Mouse (Mus musculus): ENCODE data around the gene Ankdd1a. TPM values are rescaled to one million over a fixed set of nuclear protein-coding genes. Genes with fewer than 3 reads are reported as not detected.
A peak's percentile ranks its signal among the peaks of the same experiment; 100 is the strongest.

Ankdd1a gene
- polyA plus RNA-seq (2015; fragmentation: Nextera tagmentation; extraction: Ambion mirVana): 0.14 TPM in 1 of 2 replicates, not detected in the other

DNA sequence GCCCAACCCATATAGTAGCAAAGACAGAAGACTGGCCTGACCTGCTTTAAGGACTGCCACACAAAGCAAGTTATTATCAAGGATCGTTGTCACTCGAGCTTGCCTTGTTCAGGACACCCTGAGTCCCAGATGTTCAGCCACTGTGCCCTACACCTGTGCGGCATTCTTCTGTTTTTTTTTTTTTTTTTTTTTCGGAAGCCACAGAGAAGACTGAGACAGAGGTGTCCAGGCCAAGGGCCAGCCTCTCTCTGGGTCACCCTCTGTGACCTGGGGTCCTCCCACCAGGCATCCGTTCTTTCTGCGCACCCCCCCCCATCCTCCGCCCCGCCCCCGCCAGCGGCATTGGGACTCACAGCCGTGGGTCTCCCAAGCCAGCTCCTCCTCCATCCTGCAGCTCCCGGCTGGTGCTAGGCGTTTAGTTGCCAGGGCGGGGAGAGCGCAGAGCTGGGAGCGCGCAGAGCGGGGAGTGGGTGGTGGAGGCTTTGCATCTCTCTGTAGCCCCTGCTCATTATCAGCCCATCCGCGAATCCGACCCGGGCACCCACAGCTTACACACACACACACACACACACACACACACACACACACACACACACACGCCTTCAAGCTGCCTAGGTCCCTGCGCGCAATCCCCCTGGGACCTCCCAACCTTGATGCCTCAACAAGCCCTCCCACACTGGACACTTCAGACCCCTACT is at the start of gene Ankdd1a:
Gene Ankdd1a, minus strand, starts transcription at position 387 of the 698 bp plus-strand sequence.
- H3K27ac ChIP-seq: no peak within 1 kb of the TSS
- no peak within 1 kb of the TSS for H3K9ac ChIP-seq
- no peaks in the 10 kb centered on the region for H3K36me3 ChIP-seq
- peak within 1 kb of the TSS; percentile 23 for H3K4me3 ChIP-seq (replicated peaks)
- WGBS: 8% methylated on average over 25 of the region's 25 CpGs
- ATAC-seq (ENCODE audit: insufficient read depth, low FRiP score, low read depth): no peak
- H3K9me3 ChIP-seq: no peaks in the 10 kb centered on the region
- H3K4me1 ChIP-seq: peaks cover 10% of the 10 kb centered on the region; the same call in 1 of the 2 replicates
- no peaks in the 10 kb centered on the region for H3K27me3 ChIP-seq (replicated peaks)
- peak within 1 kb of the TSS; percentile 51 for H3K4me2 ChIP-seq

GRCm38 (mm10) chr9:65569491-65569971 is 49.5 kb upstream of the Ankdd1a start:
- H3K9ac ChIP-seq: no peak overlapping the region
- no peak overlapping the region for H3K4me3 ChIP-seq (replicated peaks)
- H3K27ac ChIP-seq: peak overlapping the region; percentile 80
- no peaks in the 10 kb centered on the region for H3K27me3 ChIP-seq (replicated peaks)
- no peak overlapping the region for H3K4me2 ChIP-seq
- H3K9me3 ChIP-seq: no peaks in the 10 kb centered on the region
- 0 out of 2 replicates have a peak, but pooled peaks cover 10% of the 10 kb centered on the region for H3K36me3 ChIP-seq
- 57% methylated on average over 6 of the region's 6 CpGs for WGBS
- ATAC-seq (ENCODE audit: insufficient read depth, low FRiP score, low read depth): 0 out of 2 replicates have a peak, but pooled peaks have one; percentile 27
- H3K4me1 ChIP-seq: 0 out of 2 replicates have a peak, but pooled peaks cover 4% of the 10 kb centered on the region

DNA sequence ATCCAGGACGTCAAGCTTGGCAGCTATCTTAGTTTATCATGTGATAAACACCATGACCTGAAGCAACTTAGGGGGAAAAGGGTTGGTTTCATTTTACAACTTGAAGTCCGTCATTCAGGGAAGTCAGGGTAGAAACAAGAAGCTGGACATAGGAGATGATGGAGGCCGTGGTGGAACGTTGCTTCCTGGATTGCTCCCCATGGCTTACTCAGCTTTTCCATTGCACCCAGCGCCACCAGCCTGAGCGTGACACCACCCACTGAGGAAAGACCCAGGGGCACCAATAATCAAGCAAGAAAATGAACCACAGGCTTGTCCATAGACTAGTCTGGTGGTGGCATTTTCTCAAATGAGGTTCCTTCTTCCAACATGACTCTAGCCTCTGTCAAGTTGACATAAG is 48.8 kb upstream of the Ankdd1a start:
- H3K4me2 ChIP-seq: no peak overlapping the region
- 0 out of 2 replicates have a peak, but pooled peaks cover 13% of the 10 kb centered on the region for H3K36me3 ChIP-seq
- no peaks in the 10 kb centered on the region for H3K27me3 ChIP-seq (replicated peaks)
- H3K9ac ChIP-seq: no peak overlapping the region
- no peak overlapping the region for H3K4me3 ChIP-seq (replicated peaks)
- H3K9me3 ChIP-seq: no peaks in the 10 kb centered on the region
- H3K27ac ChIP-seq: peak overlapping the region; percentile 80
- H3K4me1 ChIP-seq: 0 out of 2 replicates have a peak, but pooled peaks cover 2% of the 10 kb centered on the region
- no peak for ATAC-seq (ENCODE audit: insufficient read depth, low FRiP score, low read depth)
- WGBS: 82% methylated on average over 6 of the region's 6 CpGs

- Histone ChIP-seq H3K4me1 (peaks cover 10% of the 10 kb centered on the region), H3K36me3 (0 out of 2 replicates have a peak, but pooled peaks cover 11% of the 10 kb centered on the region), H3K27me3 (replicated peaks) (no peaks in the 10 kb centered on the region), H3K4me2 (no peak overlapping the region), H3K27ac (no peak overlapping the region), H3K4me3 (replicated peaks) (no peak overlapping the region), H3K9ac (no peak overlapping the region), H3K9me3 (no peaks in the 10 kb centered on the region)
- ATAC-seq (ENCODE audit: insufficient read depth, low FRiP score, low read depth): no peak
- WGBS: 92% methylated on average over 2 of the region's 2 CpGs
These were observed 44.7 kb upstream of the Ankdd1a start for GRCm38 (mm10) chr9:65564698-65565097.

GRCm38 (mm10) chr9:65563073-65563472 is 43.1 kb upstream of the Ankdd1a start:
- Histone ChIP-seq H3K9me3 (no peaks in the 10 kb centered on the region), H3K27ac (no peak overlapping the region), H3K27me3 (replicated peaks) (no peaks in the 10 kb centered on the region), H3K4me3 (replicated peaks) (no peak overlapping the region), H3K36me3 (0 out of 2 replicates have a peak, but pooled peaks cover 18% of the 10 kb centered on the region), H3K9ac (no peak overlapping the region), H3K4me2 (no peak overlapping the region), H3K4me1 (peaks cover 10% of the 10 kb centered on the region)
- no peak for ATAC-seq (ENCODE audit: insufficient read depth, low FRiP score, low read depth)
- 86% methylated on average over 5 of the region's 5 CpGs for WGBS

- no peak overlapping the region for H3K9ac ChIP-seq
- H3K27ac ChIP-seq: 0 out of 2 replicates have a peak overlapping the region, but pooled peaks have one; percentile 38
- no peak overlapping the region for H3K4me2 ChIP-seq
- no peaks in the 10 kb centered on the region for H3K27me3 ChIP-seq (replicated peaks)
- whole genome bisulfite sequencing: 35% methylated on average over 4 of the region's 4 CpGs
- 0 out of 2 replicates have a peak, but pooled peaks cover 20% of the 10 kb centered on the region for H3K36me3 ChIP-seq
- no peak overlapping the region for H3K4me3 ChIP-seq (replicated peaks)
- H3K9me3 ChIP-seq: no peaks in the 10 kb centered on the region
- peak; percentile 42 for ATAC-seq (ENCODE audit: insufficient read depth, low FRiP score, low read depth)
- H3K4me1 ChIP-seq: peaks cover 10% of the 10 kb centered on the region
These were observed 42.1 kb upstream of the Ankdd1a start for GRCm38 (mm10) chr9:65562081-65562506.

GRCm38 (mm10) chr9:65561016-65561415 is 41.0 kb upstream of the Ankdd1a start:
- Histone ChIP-seq H3K36me3 (peaks cover 25% of the 10 kb centered on the region; the same call in 1 of the 2 replicates), H3K27me3 (replicated peaks) (no peaks in the 10 kb centered on the region), H3K4me1 (peaks cover 10% of the 10 kb centered on the region), H3K4me3 (replicated peaks) (no peak overlapping the region), H3K9ac (no peak overlapping the region), H3K27ac (no peak overlapping the region), H3K4me2 (no peak overlapping the region), H3K9me3 (no peaks in the 10 kb centered on the region)
- WGBS: 91% methylated on average over 4 of the region's 4 CpGs
- ATAC-seq (ENCODE audit: insufficient read depth, low FRiP score, low read depth): no peak

GRCm38 (mm10) chr9:65558806-65559205 is 38.8 kb upstream of the Ankdd1a start:
- Histone ChIP-seq H3K4me2 (no peak overlapping the region), H3K9me3 (no peaks in the 10 kb centered on the region), H3K4me3 (replicated peaks) (no peak overlapping the region), H3K4me1 (peaks cover 30% of the 10 kb centered on the region), H3K9ac (no peak overlapping the region), H3K27ac (no peak overlapping the region), H3K36me3 (peaks cover 17% of the 10 kb centered on the region; the same call in 1 of the 2 replicates), H3K27me3 (replicated peaks) (no peaks in the 10 kb centered on the region)
- no peak for ATAC-seq (ENCODE audit: insufficient read depth, low FRiP score, low read depth)
- 92% methylated on average over 6 of the region's 6 CpGs for WGBS

DNA sequence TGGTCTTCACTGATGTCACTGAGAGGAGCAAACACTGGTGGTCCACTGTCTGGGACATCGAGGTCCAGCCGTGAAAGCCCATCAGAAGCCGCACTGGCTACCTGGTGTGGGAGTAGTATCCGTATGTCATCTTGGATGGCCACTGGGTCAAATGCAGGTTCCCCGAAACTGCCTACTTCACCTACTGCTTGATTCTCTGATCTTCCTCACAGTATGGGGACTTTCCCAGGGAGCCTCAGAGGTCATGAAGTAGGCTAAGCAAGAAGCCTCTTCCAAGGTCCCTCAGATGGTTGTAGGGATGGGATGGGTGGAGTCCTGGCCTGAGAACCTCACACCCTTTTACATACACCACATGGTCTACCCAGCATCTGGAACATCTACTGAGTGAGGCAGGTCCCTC is 37.0 kb upstream of the Ankdd1a start:
- Histone ChIP-seq H3K27ac (no peak overlapping the region), H3K4me2 (no peak overlapping the region), H3K4me1 (peaks cover 25% of the 10 kb centered on the region), H3K4me3 (replicated peaks) (no peak overlapping the region), H3K9ac (no peak overlapping the region), H3K36me3 (peaks cover 17% of the 10 kb centered on the region; the same call in 1 of the 2 replicates), H3K27me3 (replicated peaks) (no peaks in the 10 kb centered on the region), H3K9me3 (no peaks in the 10 kb centered on the region)
- no peak for ATAC-seq (ENCODE audit: insufficient read depth, low FRiP score, low read depth)
- 89% methylated on average over 5 of the region's 5 CpGs for WGBS

DNA sequence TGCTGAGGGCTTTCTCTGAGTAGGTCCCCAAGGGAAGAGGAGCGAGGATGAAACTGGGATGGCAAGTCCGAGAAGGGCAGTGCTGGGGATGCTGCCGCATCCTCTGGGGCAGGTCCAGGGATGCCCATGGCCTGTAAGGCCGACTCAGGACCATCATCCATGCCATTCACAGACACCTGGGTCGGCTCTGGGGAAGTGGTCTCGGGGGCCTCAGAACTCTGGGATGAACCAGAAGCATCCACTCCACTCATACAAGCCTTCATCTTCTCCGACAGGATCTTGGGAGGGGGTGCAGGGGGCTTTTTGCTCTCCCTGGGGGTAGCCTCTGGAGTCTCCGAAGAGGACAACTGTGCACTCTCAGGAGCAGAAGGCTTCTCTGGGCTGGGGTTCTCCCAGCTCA is 36.4 kb upstream of the Ankdd1a start:
- peaks cover 24% of the 10 kb centered on the region for H3K4me1 ChIP-seq
- whole genome bisulfite sequencing: 92% methylated on average over 8 of the region's 8 CpGs
- no peaks in the 10 kb centered on the region for H3K27me3 ChIP-seq (replicated peaks)
- peaks cover 17% of the 10 kb centered on the region; the same call in 1 of the 2 replicates for H3K36me3 ChIP-seq
- H3K9ac ChIP-seq: no peak overlapping the region
- H3K4me3 ChIP-seq (replicated peaks): no peak overlapping the region
- no peak for ATAC-seq (ENCODE audit: insufficient read depth, low FRiP score, low read depth)
- H3K9me3 ChIP-seq: no peaks in the 10 kb centered on the region
- H3K27ac ChIP-seq: no peak overlapping the region; the same call in 1 of the 2 replicates
- H3K4me2 ChIP-seq: no peak overlapping the region

DNA sequence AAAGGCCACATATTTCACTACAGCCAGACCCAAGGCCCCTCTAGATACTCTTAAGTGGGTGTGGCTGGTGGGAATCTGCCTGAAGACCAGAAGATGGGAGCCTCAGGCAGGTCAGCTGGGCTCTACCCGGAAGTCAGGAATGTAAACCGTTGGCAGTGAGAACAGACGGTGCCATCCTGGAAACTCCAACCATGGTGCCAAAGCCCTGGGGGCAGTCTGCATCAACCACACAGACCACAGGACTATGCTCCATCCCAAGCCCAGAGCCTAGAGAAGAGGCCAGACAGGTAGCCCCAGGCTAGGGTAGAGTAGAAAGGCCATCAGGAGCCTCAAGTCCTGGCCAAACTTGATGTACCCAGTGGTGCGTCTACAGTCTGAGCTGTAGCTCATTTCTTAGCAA is 35.6 kb upstream of the Ankdd1a start:
- Histone ChIP-seq H3K4me1 (peaks cover 31% of the 10 kb centered on the region), H3K9me3 (no peaks in the 10 kb centered on the region), H3K36me3 (peaks cover 17% of the 10 kb centered on the region; the same call in 1 of the 2 replicates), H3K27ac (peak overlapping the region; percentile 90), H3K4me3 (replicated peaks) (no peak overlapping the region), H3K9ac (no peak overlapping the region), H3K4me2 (peak overlapping the region; percentile 9; the same call in 1 of the 2 replicates), H3K27me3 (replicated peaks) (no peaks in the 10 kb centered on the region)
- no peak for ATAC-seq (ENCODE audit: insufficient read depth, low FRiP score, low read depth)
- WGBS: 68% methylated on average over 4 of the region's 4 CpGs

- Histone ChIP-seq H3K4me2 (peak overlapping the region; percentile 30; the same call in 1 of the 2 replicates), H3K4me3 (replicated peaks) (no peak overlapping the region), H3K36me3 (peaks cover 14% of the 10 kb centered on the region; the same call in 1 of the 2 replicates), H3K4me1 (peaks cover 37% of the 10 kb centered on the region), H3K9ac (no peak overlapping the region), H3K27me3 (replicated peaks) (no peaks in the 10 kb centered on the region), H3K27ac (peak overlapping the region; percentile 90), H3K9me3 (no peaks in the 10 kb centered on the region)
- 7% methylated on average over 5 of the region's 5 CpGs for WGBS
- peak; percentile 85 for ATAC-seq (ENCODE audit: insufficient read depth, low FRiP score, low read depth)
These were observed 35.0 kb upstream of the Ankdd1a start for GRCm38 (mm10) chr9:65555001-65555405.

All from stomach, embryonic 15.5 days (tissue).